Mouse (Mus musculus) neural tube, embryonic 15.5 days (tissue): Measurements from ENCODE around the gene Csrp1. TPM values are rescaled to one million over a fixed set of nuclear protein-coding genes. Genes with fewer than 3 reads are reported as not detected.
A peak's percentile ranks its signal among the peaks of the same experiment; 100 is the strongest.

Experiments used
- ATAC-seq: fragments of 200-750 bp; cut with Nextera tagmentation; 2 replicates; pipeline ENCODE4 v1.8.0; 2017; ENCODE audit warnings: mild to moderate bottlenecking, moderate TSS enrichment, moderate library complexity; ENCODE audit not compliant: low FRiP score
- H3K27ac ChIP-seq: fragments of 300-500 bp; sonication (generic); replicated peaks from 2 replicates; pipeline ENCODE4 v1.5.1; 2015; ENCODE audit warnings: mild to moderate bottlenecking, inconsistent platforms
- H3K27me3 ChIP-seq: fragments of 300-500 bp; sonication (generic); replicated peaks from 2 replicates; pipeline ENCODE4 v1.6.1; 2015; ENCODE audit warnings: inconsistent platforms
- H3K36me3 ChIP-seq: fragments of 300-500 bp; sonication (generic); 2 replicates; pipeline ENCODE4 v1.6.1; 2015; ENCODE audit warnings: inconsistent platforms
- H3K4me1 ChIP-seq: fragments of 300-500 bp; sonication (generic); 2 replicates; pipeline ENCODE4 v1.6.1; 2015; ENCODE audit warnings: inconsistent platforms
- H3K4me2 ChIP-seq: fragments of 300-500 bp; sonication (generic); 2 replicates; pipeline ENCODE4 v1.6.1; 2015; ENCODE audit warnings: inconsistent platforms, mild to moderate bottlenecking, moderate library complexity
- H3K4me3 ChIP-seq: fragments of 300-500 bp; sonication (generic); replicated peaks from 2 replicates; pipeline ENCODE4 v1.5.1; 2015; ENCODE audit warnings: mild to moderate bottlenecking, inconsistent platforms
- H3K9ac ChIP-seq: fragments of 300-500 bp; sonication (generic); replicated peaks from 2 replicates; pipeline ENCODE4 v1.6.1; 2015; ENCODE audit warnings: mild to moderate bottlenecking, inconsistent platforms
- H3K9me3 ChIP-seq: fragments of 300-500 bp; sonication (generic); replicated peaks from 2 replicates; pipeline ENCODE4 v1.6.1; 2016; ENCODE audit warnings: inconsistent platforms
- WGBS: fragments of 180-500 bp; shearing (Covaris S2); methylation state at CpG from one replicate; pipeline ENCODE4 v1.1.7; 2015; ENCODE audit warnings: mixed read lengths; 5-methylcytosine and 5-hydroxymethylcytosine counted together
- polyA plus RNA-seq: library from polyadenylated mRNA; unstranded; fragments of >200 nt; fragmentation: Nextera tagmentation; extraction: Ambion mirVana; gene quantifications from 2 replicates; pipeline ENCODE4 v1.2.1, GENCODE M21; 2015

Csrp1 gene
- polyA plus RNA-seq, 1 experiment from 2014 or later: 18.8 TPM

DNA sequence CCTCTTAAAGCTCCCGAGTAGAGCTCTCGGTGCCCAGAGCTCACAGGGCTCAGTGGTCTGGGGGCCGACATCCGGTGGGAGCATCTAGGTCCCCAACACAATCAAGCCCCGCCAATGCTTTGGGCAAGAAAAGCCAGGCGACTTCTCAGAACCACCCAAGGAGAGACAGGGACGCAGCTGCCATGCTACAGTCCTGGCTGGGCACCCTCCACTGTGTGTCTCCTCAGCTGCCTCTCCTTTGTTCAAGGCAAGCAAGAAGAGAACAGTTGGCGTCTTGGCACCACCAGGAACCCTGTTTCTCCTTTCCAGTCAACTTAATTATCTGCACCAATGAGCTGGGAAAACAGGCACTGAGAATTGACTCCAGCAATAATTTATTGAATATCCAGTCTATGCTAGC lies 38.7 kb upstream of the Csrp1 start:
- Histone ChIP-seq H3K9me3 (no peaks in the 10 kb centered on the region), H3K9ac (no peak overlapping the region), H3K4me1 (peaks cover 6% of the 10 kb centered on the region), H3K4me3 (no peak overlapping the region), H3K27me3 (0 out of 2 replicates have a peak, but pooled peaks cover 6% of the 10 kb centered on the region), H3K4me2 (no peak overlapping the region), H3K27ac (no peak overlapping the region), H3K36me3 (no peaks in the 10 kb centered on the region)
- ATAC-seq: no peak
- WGBS: 65% methylated on average over 8 of the region's 8 CpGs

DNA sequence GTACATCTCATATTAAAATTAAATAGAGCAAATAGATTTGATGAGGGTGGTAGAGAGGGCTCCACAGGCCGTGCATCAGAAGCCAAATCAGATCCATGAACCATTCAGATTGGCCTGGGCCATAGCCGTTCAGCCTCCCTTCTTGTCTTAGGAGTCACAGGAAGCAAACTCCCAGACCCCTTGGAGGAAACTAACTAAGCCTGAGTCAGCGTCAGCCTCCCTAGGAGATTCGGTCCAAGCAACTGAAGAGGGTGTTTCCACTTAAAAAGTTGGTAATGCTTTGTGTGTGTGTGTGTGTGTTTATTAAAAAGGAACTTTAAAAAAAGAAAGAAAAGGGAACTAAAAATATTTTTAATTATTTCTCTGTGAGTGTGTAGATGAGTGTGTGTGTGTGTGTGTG lies 35.0 kb upstream of the Csrp1 start:
- H3K9ac ChIP-seq: no peak overlapping the region
- H3K27ac ChIP-seq: no peak overlapping the region
- no peaks in the 10 kb centered on the region for H3K9me3 ChIP-seq
- WGBS: 68% methylated on average over 4 of the region's 4 CpGs
- H3K36me3 ChIP-seq: no peaks in the 10 kb centered on the region
- H3K4me2 ChIP-seq: no peak overlapping the region
- peaks cover 21% of the 10 kb centered on the region for H3K4me1 ChIP-seq
- ATAC-seq: no peak
- no peak overlapping the region for H3K4me3 ChIP-seq
- 0 out of 2 replicates have a peak, but pooled peaks cover 11% of the 10 kb centered on the region for H3K27me3 ChIP-seq

DNA sequence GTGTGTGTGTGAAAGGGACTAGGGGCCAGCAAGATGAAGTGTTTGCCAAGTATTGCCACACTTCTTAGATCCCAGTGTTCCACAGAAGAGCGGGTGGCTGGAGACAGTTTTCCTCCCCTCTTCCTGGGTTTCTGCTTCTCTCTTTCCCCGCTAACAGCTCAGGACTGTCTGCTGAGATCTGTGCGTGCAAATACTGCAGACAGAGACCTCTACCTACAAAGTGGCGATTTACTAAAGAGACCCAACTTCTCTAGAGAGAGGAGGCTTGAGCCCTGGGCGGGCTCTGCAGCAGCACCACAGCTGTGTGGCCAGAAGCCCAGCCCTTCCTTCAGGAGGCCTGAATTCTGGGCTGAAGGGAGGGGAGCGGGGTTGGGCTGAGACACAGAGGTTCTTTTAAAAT lies 34.5 kb upstream of the Csrp1 start:
- Histone ChIP-seq H3K4me3 (no peak overlapping the region), H3K4me1 (peaks cover 21% of the 10 kb centered on the region), H3K9me3 (no peaks in the 10 kb centered on the region), H3K27ac (no peak overlapping the region), H3K9ac (no peak overlapping the region), H3K36me3 (no peaks in the 10 kb centered on the region), H3K27me3 (0 out of 2 replicates have a peak, but pooled peaks cover 11% of the 10 kb centered on the region), H3K4me2 (peak overlapping the region; percentile 99; the same call in 1 of the 2 replicates)
- 62% methylated on average over 6 of the region's 6 CpGs for WGBS
- no peak for ATAC-seq

GRCm38 (mm10) chr1:135686792-135687510 lies 32.9 kb upstream of the Csrp1 start:
- Histone ChIP-seq H3K27ac (peak overlapping the region; percentile 58), H3K4me2 (peak overlapping the region; percentile 99), H3K9ac (peak overlapping the region; percentile 67), H3K36me3 (no peaks in the 10 kb centered on the region), H3K4me3 (peak overlapping the region; percentile 72), H3K4me1 (peaks cover 21% of the 10 kb centered on the region), H3K27me3 (0 out of 2 replicates have a peak, but pooled peaks cover 11% of the 10 kb centered on the region), H3K9me3 (no peaks in the 10 kb centered on the region)
- no peak for ATAC-seq
- WGBS: 1% methylated on average over 19 of the region's 19 CpGs

DNA sequence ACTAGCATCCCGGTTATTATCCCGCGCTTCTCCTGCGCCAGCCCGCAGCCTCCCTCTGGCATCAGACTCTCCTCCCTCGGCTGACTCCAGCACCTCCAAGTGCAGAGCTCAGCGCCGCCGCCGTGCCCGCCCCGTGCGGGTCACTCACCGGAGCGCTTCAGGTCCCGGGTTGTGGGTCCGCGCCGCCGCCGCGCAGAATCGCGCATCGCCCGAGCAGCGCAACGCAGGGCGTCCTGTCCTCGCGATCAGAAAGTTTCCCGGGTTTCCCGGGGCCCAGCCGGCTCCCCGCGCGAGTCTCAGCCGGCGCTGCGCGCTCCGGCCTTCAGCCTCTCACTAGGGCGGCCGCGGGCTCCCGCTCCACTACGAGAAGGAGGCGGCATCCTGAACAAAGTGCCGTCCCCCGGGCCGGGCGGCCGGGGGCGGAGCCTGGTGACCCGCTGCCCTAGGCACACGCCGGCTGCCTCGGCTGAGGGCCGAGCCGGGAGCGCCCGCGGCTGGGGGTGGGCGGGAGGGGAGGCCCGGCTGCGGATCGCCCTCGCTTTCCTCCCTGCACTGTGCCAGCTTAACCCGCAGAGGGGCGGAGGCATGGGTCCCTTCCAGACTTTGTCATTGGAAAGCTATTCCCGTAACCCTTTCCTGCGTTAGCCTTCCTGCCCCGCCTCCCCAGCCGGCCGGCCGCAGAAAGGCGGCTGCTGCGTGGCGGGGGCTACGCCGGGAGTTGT lies 31.9 kb upstream of the Csrp1 start:
- WGBS: under 1% methylated on average over 80 of the region's 81 CpGs
- peak overlapping the region; percentile 72 for H3K4me3 ChIP-seq
- H3K27ac ChIP-seq: peak overlapping the region; percentile 77
- peak overlapping the region; percentile 99 for H3K4me2 ChIP-seq
- peaks cover 21% of the 10 kb centered on the region for H3K4me1 ChIP-seq
- no peaks in the 10 kb centered on the region for H3K9me3 ChIP-seq
- H3K27me3 ChIP-seq: 0 out of 2 replicates have a peak, but pooled peaks cover 11% of the 10 kb centered on the region
- peak overlapping the region; percentile 67 for H3K9ac ChIP-seq
- peak; percentile 79 for ATAC-seq
- no peaks in the 10 kb centered on the region for H3K36me3 ChIP-seq

DNA sequence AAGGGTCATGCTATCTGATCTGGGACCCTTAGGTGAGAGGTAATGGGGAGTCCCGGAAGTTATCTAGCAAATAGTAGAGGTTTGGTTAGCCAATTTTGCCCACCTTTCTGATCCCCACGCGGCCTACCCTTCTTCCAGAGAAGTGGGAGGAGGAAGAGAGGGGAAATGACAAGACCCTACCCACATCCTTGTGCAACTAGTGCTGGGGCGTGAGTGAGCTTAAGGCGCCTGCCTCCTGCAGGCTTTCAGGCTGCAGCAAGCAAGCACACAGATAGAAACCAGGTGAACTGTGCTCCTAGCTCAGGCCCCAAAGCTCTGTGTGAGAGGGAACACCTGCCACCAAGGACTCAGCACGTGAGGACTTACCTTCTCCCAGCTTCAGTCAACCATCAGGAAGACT lies 31.2 kb upstream of the Csrp1 start:
- no peak overlapping the region; the same call in 1 of the 2 replicates for H3K9ac ChIP-seq
- ATAC-seq: no peak
- 23% methylated on average over 6 of the region's 6 CpGs for WGBS

GRCm38 (mm10) chr1:135690784-135691416 lies 29.0 kb upstream of the Csrp1 start:
- no peaks in the 10 kb centered on the region for H3K36me3 ChIP-seq
- peaks cover 21% of the 10 kb centered on the region for H3K4me1 ChIP-seq
- H3K4me3 ChIP-seq: no peak overlapping the region
- no peak overlapping the region for H3K27ac ChIP-seq
- H3K9me3 ChIP-seq: no peaks in the 10 kb centered on the region
- H3K27me3 ChIP-seq: 0 out of 2 replicates have a peak, but pooled peaks cover 5% of the 10 kb centered on the region
- ATAC-seq: no peak
- 80% methylated on average over 6 of the region's 6 CpGs for WGBS
- H3K9ac ChIP-seq: no peak overlapping the region
- H3K4me2 ChIP-seq: no peak overlapping the region

More for the DNA sequence above, 31.2 kb upstream of the Csrp1 start:
- H3K4me1 ChIP-seq: peaks cover 21% of the 10 kb centered on the region
- H3K27me3 ChIP-seq: 0 out of 2 replicates have a peak, but pooled peaks cover 11% of the 10 kb centered on the region
- H3K4me3 ChIP-seq: peak overlapping the region; percentile 72
- H3K4me2 ChIP-seq: peak overlapping the region; percentile 99
- H3K36me3 ChIP-seq: no peaks in the 10 kb centered on the region
- H3K9me3 ChIP-seq: no peaks in the 10 kb centered on the region
- 0 out of 2 replicates have a peak overlapping the region, but pooled peaks have one; percentile 77 for H3K27ac ChIP-seq

DNA sequence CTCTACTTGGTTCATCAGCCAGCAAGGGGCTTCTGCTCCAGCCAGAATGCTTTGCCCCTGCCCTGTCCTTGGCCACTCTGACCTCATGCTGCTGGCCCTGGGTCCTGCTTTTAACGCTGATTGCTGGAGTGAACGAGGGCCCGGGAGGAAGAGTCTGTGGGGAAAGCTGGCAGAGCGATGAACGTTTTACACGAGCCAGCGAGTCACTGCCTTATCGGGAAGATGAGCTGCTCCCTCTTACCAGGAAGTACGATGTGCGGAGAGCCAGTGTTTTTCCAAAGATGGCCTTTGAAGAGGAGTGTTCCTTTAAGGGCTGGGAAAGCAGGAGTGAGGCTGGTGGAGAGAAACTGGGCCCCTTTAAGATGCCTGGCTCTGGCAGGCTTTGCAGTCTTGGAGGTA lies 28.4 kb upstream of the Csrp1 start:
- Histone ChIP-seq H3K4me2 (no peak overlapping the region), H3K4me3 (no peak overlapping the region), H3K27me3 (0 out of 2 replicates have a peak, but pooled peaks cover 5% of the 10 kb centered on the region), H3K27ac (no peak overlapping the region), H3K9ac (no peak overlapping the region), H3K4me1 (peaks cover 16% of the 10 kb centered on the region), H3K9me3 (no peaks in the 10 kb centered on the region), H3K36me3 (no peaks in the 10 kb centered on the region)
- WGBS: 45% methylated on average over 10 of the region's 10 CpGs
- ATAC-seq: no peak

DNA sequence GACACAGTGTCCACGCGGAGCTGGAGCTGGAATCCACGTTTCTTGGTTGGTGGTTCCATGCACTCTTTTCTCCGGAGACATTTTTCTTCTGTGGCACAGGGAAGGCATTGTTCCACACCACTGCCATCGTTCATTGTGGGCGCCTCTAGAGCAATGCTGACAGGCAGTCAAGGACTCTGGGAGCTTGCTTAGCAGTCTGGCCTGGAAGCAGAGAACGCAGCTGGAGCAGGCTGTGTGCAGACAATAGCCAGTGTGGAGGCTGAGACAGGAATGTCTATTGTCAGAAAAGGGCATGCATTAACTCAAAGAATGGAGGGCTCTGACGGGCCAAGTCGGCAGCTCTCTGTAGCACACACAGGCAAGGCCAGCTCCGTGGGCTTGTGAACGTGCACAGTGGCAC lies 25.7 kb upstream of the Csrp1 start:
- no peak overlapping the region for H3K27ac ChIP-seq
- peaks cover 15% of the 10 kb centered on the region for H3K4me1 ChIP-seq
- H3K27me3 ChIP-seq: peaks cover 17% of the 10 kb centered on the region; the same call in 1 of the 2 replicates
- no peak for ATAC-seq
- WGBS: 48% methylated on average over 11 of the region's 11 CpGs
- H3K36me3 ChIP-seq: no peaks in the 10 kb centered on the region
- no peak overlapping the region for H3K9ac ChIP-seq
- no peak overlapping the region for H3K4me3 ChIP-seq
- H3K4me2 ChIP-seq: no peak overlapping the region
- H3K9me3 ChIP-seq: no peaks in the 10 kb centered on the region

DNA sequence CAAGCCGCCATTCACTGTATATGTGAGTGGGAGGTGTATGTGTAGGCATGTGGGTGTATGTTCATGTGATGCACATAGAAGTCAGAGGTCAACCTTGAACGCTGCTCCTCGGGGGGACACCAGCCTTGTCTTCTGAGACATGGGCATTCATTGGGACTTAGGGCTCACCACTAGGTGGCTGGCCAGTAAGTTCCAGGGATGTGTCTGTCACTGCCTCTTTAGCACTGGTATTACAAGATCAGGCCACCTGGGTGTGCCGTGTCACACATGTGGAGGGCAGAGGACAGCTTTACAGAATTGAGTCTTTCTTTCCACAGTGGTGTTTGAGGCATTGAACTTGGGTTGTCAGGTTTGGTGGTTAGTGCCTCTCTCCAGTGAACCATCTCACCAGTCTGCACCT lies 22.4 kb upstream of the Csrp1 start:
- 81% methylated on average over 4 of the region's 4 CpGs for WGBS
- no peak for ATAC-seq

DNA sequence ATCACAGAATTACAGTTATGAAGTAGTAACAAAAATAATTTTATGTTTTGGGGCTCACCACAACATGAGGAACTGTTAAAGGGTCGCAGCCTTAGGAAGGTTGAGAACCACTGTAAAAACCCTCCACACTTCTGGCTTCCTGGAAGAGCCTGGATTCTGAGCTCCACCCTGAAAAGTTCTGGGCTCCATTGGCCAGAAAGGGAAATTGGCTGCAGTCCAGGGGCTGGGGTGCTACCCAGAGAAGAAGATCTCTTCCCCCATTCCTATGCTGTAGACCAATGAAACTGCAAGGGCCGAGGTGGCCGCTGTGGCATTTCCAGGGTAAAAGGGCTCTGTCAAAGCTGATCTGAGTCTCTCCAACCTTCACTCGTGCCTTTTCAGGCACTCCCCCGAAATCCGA lies 21.8 kb upstream of the Csrp1 start:
- 30% methylated on average over 6 of the region's 6 CpGs for WGBS
- peak overlapping the region; percentile 73; the same call in 1 of the 2 replicates for H3K4me2 ChIP-seq
- H3K27ac ChIP-seq: peak overlapping the region; percentile 46; the same call in 1 of the 2 replicates
- H3K9ac ChIP-seq: no peak overlapping the region
- no peak for ATAC-seq
- no peaks in the 10 kb centered on the region for H3K36me3 ChIP-seq
- peaks cover 21% of the 10 kb centered on the region for H3K4me1 ChIP-seq
- H3K4me3 ChIP-seq: no peak overlapping the region
- H3K9me3 ChIP-seq: no peaks in the 10 kb centered on the region
- peaks cover 17% of the 10 kb centered on the region; the same call in 1 of the 2 replicates for H3K27me3 ChIP-seq

More for the DNA sequence above, 22.4 kb upstream of the Csrp1 start:
- no peaks in the 10 kb centered on the region for H3K9me3 ChIP-seq
- no peak overlapping the region for H3K27ac ChIP-seq
- peaks cover 21% of the 10 kb centered on the region for H3K4me1 ChIP-seq
- peaks cover 17% of the 10 kb centered on the region; the same call in 1 of the 2 replicates for H3K27me3 ChIP-seq
- no peak overlapping the region for H3K4me2 ChIP-seq
- H3K4me3 ChIP-seq: no peak overlapping the region
- no peak overlapping the region for H3K9ac ChIP-seq
- H3K36me3 ChIP-seq: no peaks in the 10 kb centered on the region
